Mouse (Mus musculus): ENCODE data around the gene Spsb1. TPM values are rescaled to one million over a fixed set of nuclear protein-coding genes. Genes with fewer than 3 reads are reported as not detected.
A peak's percentile ranks its signal among the peaks of the same experiment; 100 is the strongest.

Gene Spsb1
- total RNA-seq, 2 experiments from 2014 or later, result 30.3 to 33.3 TPM

GRCm38 (mm10) chr4:149895226-149895625, 59.6 kb downstream of the Spsb1 start:
- Histone ChIP-seq H3K4me3 (no peak overlapping the region), H3K27ac (no peak overlapping the region)
- no peak for DNase-seq (ENCODE audit: low spot score in 2 of 2)
- TF ChIP-seq CTCF (conservative IDR thresholded peaks at IDR 0.05), result no peak

GRCm38 (mm10) chr4:149894300-149894699, 60.5 kb downstream of the Spsb1 start:
- H3K27ac ChIP-seq, result peak overlapping the region; percentile 63; the same call in 1 of the 2 replicates
- DNase-seq (ENCODE audit: low spot score in 2 of 2), result no peak
- TF ChIP-seq CTCF (conservative IDR thresholded peaks at IDR 0.05), result no peak

GRCm38 (mm10) chr4:149893611-149894151, 61.2 kb downstream of the Spsb1 start:
- Histone ChIP-seq H3K4me3 (no peak overlapping the region), H3K27ac (peak overlapping the region; percentile 63)
- TF ChIP-seq CTCF (conservative IDR thresholded peaks at IDR 0.05), result no peak

More at GRCm38 (mm10) chr4:149894300-149894699, 60.5 kb downstream of the Spsb1 start:
- H3K4me3 ChIP-seq, result no peak overlapping the region

GRCm38 (mm10) chr4:149891172-149891960, 63.5 kb downstream of the Spsb1 start:
- Histone ChIP-seq H3K27ac (no peak overlapping the region; the same call in 1 of the 2 replicates), H3K4me3 (no peak overlapping the region)
- TF ChIP-seq CTCF (conservative IDR thresholded peaks at IDR 0.05), result no peak
- no peak for DNase-seq (ENCODE audit: low spot score in 2 of 2)

More at GRCm38 (mm10) chr4:149893611-149894151, 61.2 kb downstream of the Spsb1 start:
- DNase-seq (ENCODE audit: low spot score in 2 of 2), result no peak

GRCm38 (mm10) chr4:149890551-149890950, 64.3 kb downstream of the Spsb1 start:
- H3K27ac ChIP-seq, result peak overlapping the region; percentile 72
- no peak for TF ChIP-seq CTCF (conservative IDR thresholded peaks at IDR 0.05)
- H3K4me3 ChIP-seq, result no peak overlapping the region
- DNase-seq (ENCODE audit: low spot score in 2 of 2), result no peak

GRCm38 (mm10) chr4:149889851-149890250, 65.0 kb downstream of the Spsb1 start:
- Histone ChIP-seq H3K4me3 (no peak overlapping the region), H3K27ac (peak overlapping the region; percentile 72)
- DNase-seq (ENCODE audit: low spot score in 2 of 2), result peak in 1 of 2 experiments; percentile 54
- no peak for TF ChIP-seq CTCF (conservative IDR thresholded peaks at IDR 0.05)

- no peak for DNase-seq (ENCODE audit: low spot score in 2 of 2)
- H3K4me3 ChIP-seq, result no peak overlapping the region
- no peak for TF ChIP-seq CTCF (conservative IDR thresholded peaks at IDR 0.05)
Measured at GRCm38 (mm10) chr4:149888736-149889470, 65.9 kb downstream of the Spsb1 start.

GRCm38 (mm10) chr4:149888156-149888555, 66.7 kb downstream of the Spsb1 start:
- no peak for TF ChIP-seq CTCF (conservative IDR thresholded peaks at IDR 0.05)
- Histone ChIP-seq H3K27ac (no peak overlapping the region), H3K4me3 (no peak overlapping the region)
- no peak for DNase-seq (ENCODE audit: low spot score in 2 of 2)

More at GRCm38 (mm10) chr4:149888736-149889470, 65.9 kb downstream of the Spsb1 start:
- no peak overlapping the region; the same call in 1 of the 2 replicates for H3K27ac ChIP-seq

GRCm38 (mm10) chr4:149886298-149887271, 68.3 kb downstream of the Spsb1 start:
- Histone ChIP-seq H3K4me3 (no peak overlapping the region), H3K27ac (peak overlapping the region; percentile 74; the same call in 1 of the 2 replicates)
- TF ChIP-seq CTCF (conservative IDR thresholded peaks at IDR 0.05), result no peak
- DNase-seq (ENCODE audit: low spot score in 2 of 2), result no peak

- peak in 1 of 2 experiments; percentile 68 for DNase-seq (ENCODE audit: low spot score in 2 of 2)
- Histone ChIP-seq H3K27ac (peak overlapping the region; percentile 82), H3K4me3 (no peak overlapping the region)
- no peak for TF ChIP-seq CTCF (conservative IDR thresholded peaks at IDR 0.05)
Measured at GRCm38 (mm10) chr4:149883990-149884389, 70.9 kb downstream of the Spsb1 start.

- no peak for TF ChIP-seq CTCF (conservative IDR thresholded peaks at IDR 0.05)
- DNase-seq (ENCODE audit: low spot score in 2 of 2), result no peak
- no peak overlapping the region for H3K4me3 ChIP-seq
Measured at GRCm38 (mm10) chr4:149882139-149882916, 72.5 kb downstream of the Spsb1 start.

More at GRCm38 (mm10) chr4:149882139-149882916, 72.5 kb downstream of the Spsb1 start:
- peak overlapping the region; percentile 82 for H3K27ac ChIP-seq
